Mouse (Mus musculus) testis, adult 2 months (tissue): ENCODE data around the gene Ncoa5. TPM values are rescaled to one million over a fixed set of nuclear protein-coding genes. Genes with fewer than 3 reads are reported as not detected.

Experiments
- H3K27ac ChIP-seq: fragments of 200-500 bp; 2 replicates; pipeline ENCODE4 v1.5.1; 2012; ENCODE audit warnings: low read depth, low read length; ENCODE audit not compliant: control insufficient read depth, insufficient read depth
- H3K27me3 ChIP-seq: fragments of 200-500 bp; 2 replicates; pipeline ENCODE4 v1.6.1; 2012; ENCODE audit warnings: mild to moderate bottlenecking, low read length, moderate library complexity; ENCODE audit not compliant: control insufficient read depth, insufficient read depth
- H3K36me3 ChIP-seq: fragments of 200-500 bp; 2 replicates; pipeline ENCODE4 v1.6.1; 2012; ENCODE audit warnings: mild to moderate bottlenecking, low read length; ENCODE audit not compliant: control insufficient read depth, insufficient read depth
- H3K4me1 ChIP-seq: fragments of 200-500 bp; 2 replicates; pipeline ENCODE4 v1.6.1; 2012; ENCODE audit warnings: low read length; ENCODE audit not compliant: control insufficient read depth, insufficient read depth
- H3K4me3 ChIP-seq: fragments of 200-500 bp; 2 replicates; pipeline ENCODE4 v1.5.1; 2012; ENCODE audit warnings: low read depth, mild to moderate bottlenecking, low read length, moderate library complexity, mixed read lengths; ENCODE audit not compliant: control insufficient read depth
- CTCF ChIP-seq: fragments of 200-500 bp; IDR thresholded peaks from 2 replicates; pipeline ENCODE4 v1.5.1; 2012; ENCODE audit warnings: low read depth, mild to moderate bottlenecking, inconsistent platforms, low read length, moderate library complexity; ENCODE audit not compliant: control insufficient read depth, insufficient read depth, insufficient replicate concordance
- POLR2A ChIP-seq: fragments of 200-500 bp; IDR thresholded peaks from 2 replicates; pipeline ENCODE4 v1.6.1; 2012; ENCODE audit warnings: low read depth, mild to moderate bottlenecking, inconsistent platforms, low read length, moderate library complexity; ENCODE audit not compliant: control insufficient read depth
- polyA plus RNA-seq: library from polyadenylated mRNA; depleted of rRNA; stranded (reverse); fragments of >200 nt; gene quantifications from 2 replicates; pipeline ENCODE4 v1.2.3, GENCODE M21; 2012

Ncoa5 gene
- polyA plus RNA-seq, 1 experiment, result 37.0 TPM

DNA sequence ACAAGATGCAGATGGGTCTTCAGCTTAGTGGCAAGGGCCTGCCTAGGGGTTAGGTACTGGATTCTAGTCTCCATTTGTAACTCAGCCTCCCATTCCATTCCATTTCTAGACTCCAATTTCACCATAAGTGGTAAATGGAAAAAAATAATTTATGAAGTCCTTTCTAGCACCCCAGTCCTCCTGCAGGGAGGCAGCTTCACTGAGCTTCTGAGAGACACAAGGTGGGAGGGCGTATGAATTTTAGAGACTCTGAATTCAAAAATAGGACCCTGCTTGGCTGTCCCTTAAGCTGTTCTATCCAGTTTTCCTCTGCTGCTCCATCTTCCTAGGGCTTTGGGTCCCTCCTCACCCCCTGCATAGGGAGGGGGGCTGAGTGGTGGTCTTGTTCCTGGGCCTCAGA lies 69.7 kb downstream of the Ncoa5 start:
- Histone ChIP-seq H3K36me3 (no peaks in the 10 kb centered on the region), H3K27me3 (no peaks in the 10 kb centered on the region), H3K27ac (no peak overlapping the region), H3K4me1 (peaks cover 38% of the 10 kb centered on the region), H3K4me3 (no peak overlapping the region)
- TF ChIP-seq CTCF, result no peak
- no peak for TF ChIP-seq POLR2A

GRCm38 (mm10) chr2:164964242-164964894 lies 70.3 kb downstream of the Ncoa5 start:
- TF ChIP-seq CTCF (no peak), POLR2A (no peak)
- H3K27me3 ChIP-seq, result no peaks in the 10 kb centered on the region
- H3K27ac ChIP-seq, result no peak overlapping the region
- no peaks in the 10 kb centered on the region for H3K36me3 ChIP-seq
- H3K4me3 ChIP-seq, result no peak overlapping the region
- peaks cover 39% of the 10 kb centered on the region for H3K4me1 ChIP-seq

DNA sequence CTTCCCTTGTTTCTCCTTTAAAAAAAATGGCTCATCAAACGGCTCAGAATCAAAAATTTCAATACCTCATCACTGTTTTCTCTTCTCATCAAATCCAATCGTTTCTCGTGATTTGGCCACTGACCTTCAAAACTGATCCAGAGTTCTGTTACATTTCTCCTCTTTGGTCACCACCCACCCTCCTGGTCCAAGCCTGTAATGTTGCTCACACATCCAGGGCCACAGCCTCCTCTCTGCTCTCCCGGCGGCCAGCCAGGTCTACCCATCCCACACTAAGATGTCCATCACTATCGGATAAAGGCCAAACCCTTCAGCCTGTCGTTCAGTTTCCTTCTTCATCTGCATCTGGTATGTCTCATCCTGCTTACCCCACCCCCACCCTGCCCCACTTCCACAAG lies 72.5 kb downstream of the Ncoa5 start:
- Histone ChIP-seq H3K36me3 (no peaks in the 10 kb centered on the region), H3K27me3 (no peaks in the 10 kb centered on the region), H3K4me3 (peak overlapping the region; percentile 71), H3K4me1 (peaks cover 23% of the 10 kb centered on the region), H3K27ac (no peak overlapping the region)
- TF ChIP-seq POLR2A, result no peak
- no peak for TF ChIP-seq CTCF

DNA sequence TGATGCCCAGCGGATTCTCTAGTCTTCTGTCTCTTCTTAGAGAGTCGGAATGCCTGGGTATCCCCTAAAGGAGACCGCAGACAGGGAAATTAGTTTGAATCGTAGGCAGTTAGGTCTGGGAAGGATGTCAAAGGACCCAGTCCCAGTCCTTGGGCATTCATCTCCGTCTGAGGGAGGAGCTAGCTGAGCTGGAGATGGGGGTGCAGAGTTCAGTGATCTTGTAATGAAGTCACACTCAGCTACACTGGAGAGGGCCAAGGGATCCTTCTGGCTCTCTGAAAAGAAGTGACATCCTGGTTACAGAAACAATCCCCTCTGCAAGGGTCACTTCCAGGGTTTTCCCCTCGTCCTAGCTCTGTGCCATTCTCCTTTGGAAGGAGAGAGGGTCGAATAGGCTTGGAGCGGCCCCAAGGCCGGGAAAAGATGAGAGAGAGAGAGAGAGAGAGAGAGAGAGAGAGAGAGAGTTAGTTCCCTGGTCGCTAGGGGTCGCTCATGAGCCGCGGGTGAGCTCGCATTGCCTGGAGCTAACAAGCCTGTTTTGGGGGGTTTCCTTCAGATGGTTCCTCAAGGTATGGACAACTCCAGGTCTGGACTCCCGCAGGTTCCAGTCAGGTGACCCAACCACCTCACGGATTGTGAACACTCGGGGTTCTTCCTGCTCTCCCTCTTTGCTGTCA lies 73.0 kb downstream of the Ncoa5 start:
- peak overlapping the region; percentile 71 for H3K4me3 ChIP-seq
- TF ChIP-seq POLR2A, result no peak
- TF ChIP-seq CTCF, result peak; percentile 67; the same call in 1 of the 2 replicates
- H3K36me3 ChIP-seq, result no peaks in the 10 kb centered on the region
- H3K27ac ChIP-seq, result peak overlapping the region; percentile 67
- peaks cover 21% of the 10 kb centered on the region for H3K4me1 ChIP-seq
- no peaks in the 10 kb centered on the region for H3K27me3 ChIP-seq

GRCm38 (mm10) chr2:164960716-164961441 lies 73.8 kb downstream of the Ncoa5 start, which contains the start of gene Slc12a5:
Slc12a5 (plus strand) TSS chr2:164960802.
- no peaks in the 10 kb centered on the region for H3K27me3 ChIP-seq
- H3K36me3 ChIP-seq, result no peaks in the 10 kb centered on the region
- H3K4me3 ChIP-seq, result peak within 1 kb of the TSS; percentile 82
- peaks cover 21% of the 10 kb centered on the region for H3K4me1 ChIP-seq
- H3K27ac ChIP-seq, result peak within 1 kb of the TSS; percentile 67
- TF ChIP-seq POLR2A (no peak), CTCF (no peak)

GRCm38 (mm10) chr2:164957548-164958315 lies 76.9 kb downstream of the Ncoa5 start:
- Histone ChIP-seq H3K4me1 (peaks cover 21% of the 10 kb centered on the region), H3K27ac (no peak overlapping the region), H3K4me3 (no peak overlapping the region), H3K27me3 (no peaks in the 10 kb centered on the region), H3K36me3 (no peaks in the 10 kb centered on the region)
- TF ChIP-seq POLR2A, result no peak
- peak; percentile 53; the same call in 1 of the 2 replicates for TF ChIP-seq CTCF
